Mouse (Mus musculus) forebrain, postnatal 0 days (tissue): ENCODE data around the gene Agpat1. TPM values are rescaled to one million over a fixed set of nuclear protein-coding genes. Genes with fewer than 3 reads are reported as not detected.
A peak's percentile ranks its signal among the peaks of the same experiment; 100 is the strongest.

ENCODE experiments used
- ATAC-seq: fragments of 200-750 bp; cut with Nextera tagmentation; 2 replicates; pipeline ENCODE4 v1.8.0; 2017; ENCODE audit warnings: mild to moderate bottlenecking, moderate library complexity
- DNase-seq: peaks from one replicate; pipeline ENCODE4 v3.0.0-alpha.2; 2015
- H3K27ac ChIP-seq: fragments of 300-500 bp; sonication (generic); 2 replicates; pipeline ENCODE4 v1.5.1; 2014; ENCODE audit warnings: low read depth, mild to moderate bottlenecking, antibody characterized with exemption, low read length, moderate library complexity, mixed read lengths
- H3K27me3 ChIP-seq: fragments of 300-500 bp; sonication (generic); 2 replicates; pipeline ENCODE4 v1.6.1; 2014; ENCODE audit warnings: mild to moderate bottlenecking, low read length, mixed read lengths; ENCODE audit not compliant: insufficient read depth
- H3K36me3 ChIP-seq: fragments of 300-500 bp; sonication (generic); 2 replicates; pipeline ENCODE4 v1.6.1; 2014; ENCODE audit warnings: mild to moderate bottlenecking, moderate library complexity; ENCODE audit not compliant: insufficient read depth
- H3K4me1 ChIP-seq: fragments of 300-500 bp; sonication (generic); 2 replicates; pipeline ENCODE4 v1.6.1; 2014; ENCODE audit warnings: antibody characterized with exemption; ENCODE audit not compliant: insufficient read depth
- H3K4me2 ChIP-seq: fragments of 300-500 bp; sonication (generic); 2 replicates; pipeline ENCODE4 v1.6.1; 2014; ENCODE audit warnings: low read depth, mild to moderate bottlenecking, moderate library complexity
- H3K4me3 ChIP-seq: fragments of 300-500 bp; sonication (generic); 2 replicates; pipeline ENCODE4 v1.5.1; 2014; ENCODE audit warnings: low read depth, low read length, mixed read lengths
- H3K9ac ChIP-seq: fragments of 300-500 bp; sonication (generic); 2 replicates; pipeline ENCODE4 v1.6.1; 2014; ENCODE audit warnings: mild to moderate bottlenecking
- H3K9me3 ChIP-seq: fragments of 300-500 bp; sonication (generic); 2 replicates; pipeline ENCODE4 v1.6.1; 2016; ENCODE audit warnings: low read length
- CTCF ChIP-seq: sonication (generic); IDR thresholded peaks from 2 replicates; pipeline ENCODE4 v1.5.1; 2016; ENCODE audit warnings: antibody characterized with exemption, control low read depth, low read depth
- WGBS: fragments of 180-500 bp; shearing (Covaris S2); extraction: QIAGEN DNeasy Blood & Tissue Kit; methylation state at CpG from one replicate; pipeline ENCODE4 v1.1.7; 2014; 5-methylcytosine and 5-hydroxymethylcytosine counted together
- polyA plus RNA-seq: library from polyadenylated mRNA; unstranded; fragments of >200 nt; fragmentation: Nextera tagmentation; extraction: Ambion mirVana; gene quantifications from 2 replicates; pipeline ENCODE4 v1.2.1, GENCODE M21; 2015
- total RNA-seq: library from RNA; depleted of rRNA; stranded (reverse); fragments of >200 nt; gene quantifications from 2 replicates; pipeline ENCODE4 v1.2.3, GENCODE M21; 2014

The Agpat1 gene
- total and polyA plus RNA-seq, 2 experiments from 2014 or later: 104 to 217 TPM

DNA sequence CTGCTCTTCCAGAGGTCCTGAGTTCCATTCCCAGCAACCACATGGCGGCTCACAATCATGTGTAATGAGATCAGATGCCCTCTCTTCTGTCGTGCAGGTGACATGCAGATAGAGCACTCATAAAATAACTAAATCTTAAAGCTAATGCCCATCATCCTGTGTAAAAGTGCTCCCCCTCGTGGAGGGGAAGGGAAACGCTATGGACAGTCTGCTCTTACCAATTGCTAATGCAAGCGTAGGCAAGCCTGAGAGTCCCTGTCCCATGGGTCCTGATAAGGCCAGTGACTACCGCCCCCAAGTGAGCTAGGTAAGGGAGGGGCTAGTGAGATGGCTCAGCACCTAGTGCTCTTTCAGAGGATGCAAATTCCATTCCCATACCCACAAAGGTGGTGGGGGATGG is 14.9 kb downstream of the Agpat1 start:
- 19% methylated on average over 6 of the region's 6 CpGs for WGBS
- no peak for ATAC-seq
- Histone ChIP-seq H3K9ac (no peak overlapping the region), H3K36me3 (peaks cover 45% of the 10 kb centered on the region), H3K4me2 (no peak overlapping the region), H3K27me3 (no peaks in the 10 kb centered on the region), H3K4me3 (no peak overlapping the region), H3K4me1 (no peaks in the 10 kb centered on the region), H3K27ac (no peak overlapping the region), H3K9me3 (no peaks in the 10 kb centered on the region)
- peak; percentile 58 for DNase-seq
- peak; percentile 72 for TF ChIP-seq CTCF

DNA sequence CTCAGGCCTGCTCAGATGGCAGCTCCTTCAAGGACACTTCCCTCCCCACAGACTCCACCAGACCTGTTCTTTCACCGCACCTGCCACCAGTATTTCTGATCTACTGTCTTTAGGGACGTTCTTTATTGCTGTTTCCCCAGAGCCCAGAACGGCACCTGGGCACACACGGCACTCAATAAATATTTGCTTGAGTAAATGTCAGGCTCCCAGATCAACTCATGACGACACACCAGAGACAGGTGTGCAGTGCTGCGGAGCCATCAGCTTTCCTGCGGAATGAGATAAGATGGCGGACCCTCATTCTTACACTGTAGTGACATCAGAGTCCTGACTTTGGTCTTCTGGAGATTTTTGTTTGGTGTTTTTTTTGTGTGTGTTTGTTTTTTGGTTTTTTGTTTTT is 16.9 kb downstream of the Agpat1 start:
- H3K4me3 ChIP-seq: no peak overlapping the region
- no peak overlapping the region for H3K27ac ChIP-seq
- DNase-seq (no peak), ATAC-seq (no peak)
- H3K4me1 ChIP-seq: peaks cover under 1% of the 10 kb centered on the region; the same call in 1 of the 2 replicates
- H3K4me2 ChIP-seq: no peak overlapping the region
- H3K27me3 ChIP-seq: no peaks in the 10 kb centered on the region
- 94% methylated on average over 8 of the region's 8 CpGs for WGBS
- H3K36me3 ChIP-seq: peaks cover 31% of the 10 kb centered on the region
- H3K9ac ChIP-seq: no peak overlapping the region
- TF ChIP-seq CTCF: no peak
- H3K9me3 ChIP-seq: no peaks in the 10 kb centered on the region

DNA sequence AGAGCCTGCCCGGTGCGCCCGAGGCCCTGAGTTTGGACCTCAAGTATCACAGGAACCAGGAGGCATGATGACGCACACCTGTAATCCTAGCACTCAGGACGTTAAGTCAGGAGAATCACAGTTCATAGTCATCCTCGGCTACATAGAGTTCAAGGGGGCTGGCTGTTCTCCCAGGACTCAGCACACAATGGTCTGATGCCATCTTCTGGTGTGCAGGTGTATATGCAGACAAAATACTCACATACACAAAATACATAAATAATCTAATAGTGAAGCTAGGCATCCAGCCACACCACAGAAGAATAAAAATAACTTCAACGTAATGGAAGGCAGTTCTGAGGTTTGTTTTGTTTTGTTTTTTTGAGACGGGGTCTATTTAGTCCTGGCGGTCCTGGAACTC is 19.1 kb downstream of the Agpat1 start:
- Histone ChIP-seq H3K9ac (no peak overlapping the region), H3K27me3 (no peaks in the 10 kb centered on the region), H3K4me2 (no peak overlapping the region), H3K4me3 (no peak overlapping the region), H3K36me3 (peaks cover 24% of the 10 kb centered on the region), H3K9me3 (no peaks in the 10 kb centered on the region), H3K27ac (no peak overlapping the region), H3K4me1 (peaks cover 10% of the 10 kb centered on the region)
- no peak for ATAC-seq
- TF ChIP-seq CTCF: peak; percentile 46
- DNase-seq: no peak
- WGBS: 81% methylated on average over 9 of the region's 9 CpGs

DNA sequence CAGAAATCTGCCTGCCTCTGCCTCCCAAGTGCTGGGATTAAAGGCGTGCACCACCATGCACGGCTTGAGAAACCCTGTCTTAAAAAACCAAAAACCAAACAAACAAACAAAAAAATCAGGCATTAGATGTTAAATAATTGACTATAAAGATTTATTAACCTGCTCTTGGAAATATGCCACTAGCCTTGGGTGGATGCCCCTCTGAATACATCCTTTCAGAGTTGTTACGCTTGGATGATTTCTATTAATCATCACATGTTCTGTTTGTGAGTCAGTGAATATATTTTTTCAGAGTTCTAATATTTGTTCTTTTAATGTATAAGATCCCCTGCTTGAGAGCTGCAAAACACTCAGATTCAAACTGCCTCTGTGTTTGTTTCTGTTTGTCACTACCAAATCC is 20.9 kb downstream of the Agpat1 start:
- TF ChIP-seq CTCF: no peak
- no peaks in the 10 kb centered on the region for H3K27me3 ChIP-seq
- no peak overlapping the region for H3K4me2 ChIP-seq
- H3K4me3 ChIP-seq: no peak overlapping the region
- no peak for DNase-seq
- peaks cover 22% of the 10 kb centered on the region for H3K36me3 ChIP-seq
- H3K9me3 ChIP-seq: no peaks in the 10 kb centered on the region
- H3K4me1 ChIP-seq: peaks cover 21% of the 10 kb centered on the region
- H3K9ac ChIP-seq: no peak overlapping the region
- ATAC-seq: no peak
- H3K27ac ChIP-seq: no peak overlapping the region
- 98% methylated on average over 3 of the region's 3 CpGs for WGBS

DNA sequence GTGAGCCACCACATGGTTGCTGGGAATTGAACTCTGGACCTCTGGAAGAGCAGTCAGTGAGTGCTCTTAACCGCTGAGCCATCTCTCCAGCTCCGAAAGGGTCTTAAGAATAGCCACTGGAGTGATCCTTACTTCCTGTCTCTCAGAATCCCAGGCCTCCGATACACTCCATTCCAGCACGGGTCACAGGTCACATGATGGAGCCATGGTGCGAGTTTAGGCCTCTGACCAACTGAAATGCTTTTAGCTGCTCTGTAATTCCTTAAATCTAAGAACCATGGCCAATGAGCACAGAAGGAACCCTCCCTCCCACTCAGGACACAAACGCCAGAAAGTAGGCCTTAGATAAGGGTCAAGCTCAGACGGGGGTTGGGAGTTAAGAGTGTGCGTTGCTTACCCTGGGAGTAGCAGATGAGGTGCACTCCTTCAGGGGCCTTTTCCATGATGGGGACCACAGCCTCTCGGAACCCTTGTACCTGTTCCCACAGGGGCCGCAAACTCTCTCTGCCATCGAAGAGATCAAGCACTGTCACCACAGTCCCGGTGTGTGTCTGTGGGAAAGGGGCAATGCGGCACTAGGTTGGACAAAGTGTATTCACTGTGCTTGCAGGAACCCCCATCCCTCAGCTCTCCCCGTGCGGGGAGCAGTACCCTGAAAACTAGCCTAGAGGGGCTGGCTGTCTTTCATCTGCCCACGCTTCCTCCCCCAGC is 22.2 kb downstream of the Agpat1 start:
- peaks cover 17% of the 10 kb centered on the region for H3K36me3 ChIP-seq
- DNase-seq (no peak), ATAC-seq (no peak)
- no peak for TF ChIP-seq CTCF
- peak overlapping the region; percentile 55 for H3K4me3 ChIP-seq
- H3K4me1 ChIP-seq: peaks cover 21% of the 10 kb centered on the region
- H3K9ac ChIP-seq: peak overlapping the region; percentile 54
- H3K27me3 ChIP-seq: no peaks in the 10 kb centered on the region
- H3K9me3 ChIP-seq: no peaks in the 10 kb centered on the region
- peak overlapping the region; percentile 92 for H3K4me2 ChIP-seq
- 53% methylated on average over 16 of the region's 16 CpGs for WGBS
- H3K27ac ChIP-seq: no peak overlapping the region

DNA sequence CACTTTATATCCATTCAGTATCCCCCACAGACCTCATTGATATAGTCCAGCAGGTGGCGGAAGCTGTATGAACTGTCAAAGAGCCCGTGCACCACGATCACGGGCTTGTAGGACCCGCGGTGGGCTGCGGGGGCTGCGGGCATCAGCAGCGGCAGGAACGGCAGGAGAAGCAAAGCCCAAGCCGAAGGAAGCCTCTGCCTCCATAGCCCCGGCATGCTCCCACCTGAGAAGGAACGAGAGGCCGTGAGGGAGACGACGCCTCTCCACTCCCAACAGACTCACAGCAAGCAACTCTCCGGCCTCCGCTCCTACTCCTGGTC is 22.7 kb downstream of the Agpat1 start:
- peaks cover 26% of the 10 kb centered on the region for H3K4me1 ChIP-seq
- H3K9me3 ChIP-seq: no peaks in the 10 kb centered on the region
- WGBS: 2% methylated on average over 18 of the region's 18 CpGs
- DNase-seq (peak; percentile 66), ATAC-seq (peak; percentile 42)
- H3K4me2 ChIP-seq: peak overlapping the region; percentile 92
- peak; percentile 70 for TF ChIP-seq CTCF
- H3K36me3 ChIP-seq: peaks cover 17% of the 10 kb centered on the region
- no peaks in the 10 kb centered on the region for H3K27me3 ChIP-seq
- peak overlapping the region; percentile 92 for H3K27ac ChIP-seq
- H3K9ac ChIP-seq: peak overlapping the region; percentile 54
- peak overlapping the region; percentile 55 for H3K4me3 ChIP-seq

DNA sequence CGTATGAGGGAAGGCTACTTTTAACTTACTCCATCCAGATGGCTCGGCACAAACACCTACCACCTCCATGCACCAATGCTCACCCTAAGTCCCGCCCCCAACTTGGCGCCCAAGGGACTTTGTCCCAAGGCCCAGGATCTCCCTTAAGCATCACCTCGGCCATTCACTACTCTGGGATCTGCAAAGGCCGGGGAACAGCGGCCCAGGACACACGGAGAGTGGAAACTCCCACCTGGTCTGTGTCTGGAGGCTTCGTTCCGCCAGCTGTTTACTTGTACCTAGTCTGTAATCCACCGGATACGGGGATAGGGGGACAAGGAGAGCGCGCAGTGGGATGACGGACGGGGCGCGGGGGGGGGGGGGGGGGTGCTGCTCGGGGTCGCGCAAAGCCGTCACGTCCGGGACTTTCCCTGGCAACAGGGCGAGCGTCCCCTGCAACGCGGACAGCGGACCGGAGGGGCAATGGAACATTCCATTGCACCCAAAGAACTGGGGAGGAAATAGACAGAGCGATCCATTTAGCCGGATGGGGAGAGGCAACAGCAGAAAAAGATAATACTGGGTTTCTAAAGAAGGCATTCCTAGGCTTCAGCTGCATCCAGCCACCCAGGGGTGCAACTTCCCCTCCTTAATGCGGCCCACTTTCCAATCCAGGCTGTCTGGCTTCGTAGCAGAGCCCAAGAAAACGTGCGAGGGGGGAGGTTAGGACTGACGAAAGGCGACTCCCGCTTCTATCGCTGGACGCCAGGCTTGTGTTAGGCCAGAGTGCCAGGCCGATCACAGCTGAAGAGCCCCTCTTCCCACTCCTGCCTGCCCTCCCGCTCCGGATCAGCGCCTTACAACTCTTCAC is 23.3 kb downstream of the Agpat1 start:
- Histone ChIP-seq H3K9ac (peak overlapping the region; percentile 54), H3K27me3 (no peaks in the 10 kb centered on the region), H3K9me3 (no peaks in the 10 kb centered on the region), H3K27ac (peak overlapping the region; percentile 92), H3K36me3 (peaks cover 14% of the 10 kb centered on the region), H3K4me3 (peak overlapping the region; percentile 55), H3K4me1 (peaks cover 28% of the 10 kb centered on the region), H3K4me2 (peak overlapping the region; percentile 92)
- peak; percentile 92 for DNase-seq
- 1% methylated on average over 37 of the region's 45 CpGs for WGBS
- peak; percentile 80 for ATAC-seq
- no peak for TF ChIP-seq CTCF
